Mouse (Mus musculus): Measurements from ENCODE around the gene Lrrc23.
A peak's percentile ranks its signal among the peaks of the same experiment; 100 is the strongest.

GRCm38 (mm10) chr6:124813933-124814332 is 34.4 kb upstream of the Lrrc23 start, which contains the start of gene Tpi1:
- TF ChIP-seq POLR2A (IDR thresholded peaks at IDR 0.05; ENCODE audit: borderline replicate concordance, extremely low read depth, insufficient read depth, insufficient read length, poor library complexity, severe bottlenecking) (peak; percentile 76; the same call in 1 of the 2 replicates), CTCF (IDR thresholded peaks at IDR 0.05; ENCODE audit: borderline replicate concordance, extremely low read depth, insufficient read depth, insufficient read length) (no peak)

All from brain, embryonic 14.5 days (tissue).